Mouse (Mus musculus) spleen, postnatal 36 days (tissue): ENCODE measurements around the gene Map4k3.

Source experiments
- DNase-seq, 2 experiments: peaks; one replicate each; pipeline ENCODE4 v3.0.0; 2022; ENCODE audit warnings: low spot score in 2 of 2, mixed read lengths in 1 of 2

Map4k3 gene

DNA sequence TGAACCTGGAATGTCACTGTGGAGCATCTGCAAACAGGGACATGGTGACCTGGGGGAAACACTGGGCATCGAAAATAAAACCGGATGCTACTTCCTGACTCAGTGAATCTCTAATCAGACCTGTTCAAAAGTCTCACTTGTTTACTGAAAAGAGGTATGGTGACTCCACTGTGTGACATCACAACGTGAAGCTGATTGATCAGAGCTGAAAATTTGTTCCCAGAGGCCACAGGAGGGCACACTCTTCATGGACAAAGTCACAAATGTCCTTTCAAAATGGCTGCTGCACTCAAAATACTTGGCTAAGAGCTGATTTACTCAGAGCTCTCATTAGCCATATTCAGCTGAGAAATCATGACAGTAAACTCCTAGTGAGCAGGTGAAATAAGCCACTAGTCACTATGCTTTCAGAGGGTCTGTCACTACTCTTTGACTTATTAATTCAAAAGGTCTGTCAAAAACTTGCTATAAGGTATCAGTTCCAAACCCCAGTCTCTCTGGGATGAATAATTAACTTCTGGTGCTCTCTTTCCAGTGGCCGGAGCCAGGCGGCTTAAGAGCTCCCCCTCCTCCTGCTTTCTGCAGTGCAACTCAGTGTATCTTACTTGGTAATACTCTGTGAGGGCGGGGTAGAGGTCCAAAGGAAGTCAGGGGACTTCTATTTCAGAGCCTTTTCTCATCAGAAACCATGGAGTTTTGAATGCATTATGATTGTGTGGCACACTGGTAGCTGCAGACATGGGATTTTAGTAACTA lies 44.3 kb downstream of the Map4k3 start:
- DNase-seq = no peak

DNA sequence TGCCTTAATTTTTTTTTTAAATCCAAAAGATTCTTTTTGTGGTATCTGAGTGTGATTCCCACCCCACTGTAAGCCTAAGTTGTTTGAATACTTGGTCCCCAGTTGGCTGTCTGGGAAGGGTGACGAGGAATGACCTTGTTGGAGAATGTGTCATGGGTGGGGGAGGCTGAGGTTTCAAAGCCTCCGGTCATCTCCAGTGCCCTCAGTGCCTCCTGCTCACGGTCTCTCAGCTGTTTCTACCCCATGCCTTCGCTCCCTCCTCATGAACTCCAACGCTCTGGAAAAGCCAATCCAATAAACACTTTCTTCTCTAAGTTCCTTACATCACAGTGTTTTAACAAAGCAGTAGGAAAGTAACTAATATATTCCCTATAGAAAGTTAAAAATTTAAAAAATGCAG lies 45.2 kb downstream of the Map4k3 start:
- DNase-seq = no peak

DNA sequence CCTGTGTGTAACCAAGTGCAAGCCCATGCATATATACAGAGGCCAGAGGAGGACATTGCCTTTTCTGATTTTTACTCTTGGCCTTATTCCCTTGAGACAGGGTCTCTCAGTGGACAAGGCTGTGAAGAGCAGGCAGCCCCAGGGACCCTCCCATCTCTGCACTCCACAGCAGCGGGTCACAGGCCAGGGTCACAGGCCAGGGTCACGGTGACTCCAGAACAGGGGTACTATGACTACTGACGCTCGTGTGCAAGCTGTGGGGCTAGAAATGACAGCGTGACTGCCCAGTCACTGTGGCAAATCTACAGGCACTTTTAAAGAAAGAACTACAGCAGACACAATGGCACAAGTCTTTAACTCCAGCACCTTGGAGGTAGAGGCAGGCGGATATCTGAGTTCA lies 50.1 kb downstream of the Map4k3 start:
- no peak for DNase-seq

DNA sequence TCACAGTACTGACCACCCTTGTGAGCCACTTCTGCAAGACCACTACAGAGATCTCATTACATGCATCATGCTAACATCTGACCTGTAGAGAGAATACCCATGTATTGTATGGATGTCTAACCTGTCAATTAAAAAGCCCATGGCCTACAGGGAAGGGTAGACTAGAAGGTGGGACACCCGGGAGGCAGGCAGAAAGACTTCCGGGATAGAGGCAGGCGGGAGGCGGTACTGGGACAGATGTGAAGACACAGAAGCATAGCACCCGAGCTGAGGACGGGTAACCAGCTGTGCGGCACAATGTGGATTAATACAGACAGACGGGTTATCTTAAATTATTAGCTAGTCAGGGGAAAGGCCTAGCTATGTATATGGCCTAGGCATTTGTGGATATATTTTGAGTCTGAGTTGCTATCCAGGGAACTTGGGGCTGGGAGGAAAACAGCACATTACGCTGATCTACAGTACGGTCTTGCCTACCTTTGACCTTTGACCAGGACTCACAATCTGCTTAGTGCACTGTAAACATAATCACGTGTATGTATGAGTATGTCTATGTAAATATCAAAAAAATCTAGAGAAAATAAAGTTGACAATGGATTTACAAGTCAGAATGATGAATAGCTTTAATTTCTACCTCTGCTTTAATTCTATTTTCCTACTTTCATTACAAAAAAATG lies 51.3 kb downstream of the Map4k3 start:
- no peak for DNase-seq

DNA sequence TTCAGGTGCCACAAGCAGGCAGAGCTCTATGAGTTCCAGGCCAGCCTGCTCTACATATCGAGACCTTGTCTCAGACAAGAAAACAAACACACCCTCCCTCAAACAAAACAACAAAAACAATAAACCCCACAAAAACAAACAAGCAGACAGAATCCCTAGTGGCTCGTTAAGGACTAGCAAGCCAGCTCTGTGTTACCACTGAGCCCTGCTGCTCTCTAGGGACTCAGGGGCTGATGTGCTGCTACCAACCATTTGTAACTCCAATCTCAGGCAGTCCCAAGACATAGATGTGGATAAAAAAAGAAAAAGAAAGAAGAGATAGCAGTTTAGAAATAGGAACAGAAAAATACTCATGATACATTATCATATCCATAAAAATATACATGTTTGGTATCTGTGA lies 52.1 kb downstream of the Map4k3 start:
- DNase-seq = no peak

DNA sequence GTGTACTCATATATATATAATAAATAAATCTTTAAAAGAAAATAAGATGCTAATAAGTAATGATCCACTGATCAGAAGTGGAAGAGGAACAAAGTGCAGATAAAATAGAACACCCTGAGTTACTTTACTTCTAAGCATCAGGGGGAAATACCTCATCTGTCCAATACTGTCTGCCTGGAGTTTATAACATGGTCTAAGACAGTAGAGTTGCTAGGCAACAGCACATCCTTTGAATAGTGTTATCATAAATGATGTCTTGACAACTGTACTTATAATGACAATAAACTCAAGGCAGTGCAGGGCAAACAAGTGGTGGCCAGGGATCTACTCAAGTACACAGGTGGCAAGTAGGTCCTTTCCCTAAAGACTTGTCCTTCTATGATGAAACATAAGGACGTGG lies 57.9 kb downstream of the Map4k3 start:
- no peak for DNase-seq

DNA sequence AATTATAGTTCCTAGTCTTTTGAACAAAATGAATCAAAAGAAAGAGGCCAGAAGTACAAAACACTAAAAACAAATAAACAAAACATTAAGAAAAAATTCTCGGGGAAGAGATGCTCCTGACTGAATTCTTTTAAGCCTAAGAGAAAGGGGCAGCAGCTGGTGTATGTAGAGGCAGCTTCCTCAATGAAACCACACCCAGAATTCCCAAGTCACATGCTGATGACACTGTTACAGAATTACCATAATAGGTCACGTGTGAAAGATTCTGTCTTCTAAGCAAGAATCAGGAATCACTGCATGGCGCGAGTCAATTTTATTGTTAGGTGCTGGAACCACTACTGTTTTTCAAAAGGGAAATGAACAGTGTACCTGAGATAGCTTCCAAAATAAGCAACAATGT lies 64.7 kb downstream of the Map4k3 start:
- no peak for DNase-seq

DNA sequence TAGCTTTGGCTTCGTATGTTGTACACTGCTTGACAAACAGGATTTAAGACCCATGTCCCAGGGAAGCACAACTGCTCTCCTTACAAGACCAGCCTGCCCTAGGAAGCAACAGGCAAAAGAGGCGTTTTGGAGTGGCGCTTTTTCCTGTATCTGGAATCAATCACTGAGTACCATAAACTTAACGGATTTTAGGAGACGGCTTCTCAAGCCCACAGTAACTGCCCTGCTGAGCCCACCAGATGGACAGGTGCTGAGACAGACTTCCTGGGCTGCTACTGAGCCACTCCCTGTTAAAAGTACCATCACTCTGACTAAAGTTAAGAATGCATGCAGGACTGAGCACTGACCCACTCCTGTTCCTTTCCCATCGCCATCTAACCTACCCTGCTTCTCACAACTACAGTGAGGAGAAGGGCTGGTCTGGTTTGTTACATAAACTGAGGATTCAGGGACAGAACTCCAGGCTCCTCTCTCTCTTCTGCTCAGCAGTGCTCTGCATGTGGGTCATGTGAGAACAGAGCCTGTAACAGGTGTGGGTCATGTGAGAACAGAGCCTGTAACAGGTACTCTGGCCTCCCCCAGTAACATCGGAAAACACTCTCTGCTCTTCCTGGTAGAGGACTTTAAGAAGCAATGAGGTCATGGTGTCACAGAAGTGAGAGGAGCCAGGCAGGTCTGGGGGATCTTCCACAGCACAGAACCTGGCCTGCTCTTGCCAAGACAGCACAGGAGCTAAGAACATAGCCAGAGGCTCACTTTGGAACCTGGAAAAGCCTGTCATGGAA lies 65.3 kb downstream of the Map4k3 start:
- DNase-seq = no peak

DNA sequence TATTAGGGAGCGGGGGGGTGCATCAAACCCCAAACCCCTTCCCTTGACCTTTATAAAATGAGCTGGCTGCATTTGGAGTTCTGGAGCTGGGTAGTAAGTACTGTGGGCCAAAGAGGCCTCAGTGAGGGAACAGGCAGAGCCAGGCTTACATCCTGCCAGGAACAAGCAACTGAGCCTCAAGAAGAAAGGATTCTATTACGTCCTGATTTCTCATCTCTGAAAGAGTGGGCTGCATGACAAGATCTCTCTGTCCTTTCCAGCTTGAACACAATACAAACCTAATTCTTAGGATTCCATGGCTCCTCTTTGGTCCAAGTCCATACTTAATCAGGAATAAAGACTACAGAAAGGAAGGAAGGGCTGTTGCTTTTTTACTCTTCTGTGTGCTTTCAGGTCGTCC lies 66.4 kb downstream of the Map4k3 start:
- no peak for DNase-seq

DNA sequence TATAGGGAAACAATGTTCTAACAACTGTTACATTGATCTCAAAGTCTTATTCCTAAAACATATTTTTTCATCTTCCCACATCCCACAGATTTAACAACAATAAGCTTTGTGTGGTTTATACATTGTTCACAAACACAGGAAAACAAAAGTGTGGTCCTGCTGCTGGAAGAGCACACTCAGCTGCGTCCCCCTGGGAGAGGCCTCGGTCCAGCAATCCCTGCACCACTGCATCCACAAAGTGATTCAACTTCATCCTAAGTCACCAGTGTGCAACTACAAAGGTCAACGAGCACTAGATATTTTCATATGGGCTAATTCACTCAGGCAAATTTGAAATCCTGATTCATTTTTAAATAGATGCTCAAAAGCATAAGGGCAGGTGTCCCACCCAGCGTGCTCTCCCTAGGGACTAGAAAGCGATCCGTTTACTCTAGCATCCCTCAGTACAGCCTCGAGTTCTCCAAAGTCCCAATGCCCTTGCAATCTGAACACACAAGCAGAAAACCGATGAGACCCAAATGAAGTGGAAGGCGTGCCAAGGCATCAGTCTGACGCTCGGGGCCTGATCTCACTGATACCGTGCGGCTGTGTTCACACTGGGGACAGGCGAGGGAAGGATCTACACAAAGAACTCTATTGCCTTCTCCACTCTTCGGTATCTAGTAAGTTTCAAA lies 67.4 kb downstream of the Map4k3 start:
- no peak for DNase-seq

DNA sequence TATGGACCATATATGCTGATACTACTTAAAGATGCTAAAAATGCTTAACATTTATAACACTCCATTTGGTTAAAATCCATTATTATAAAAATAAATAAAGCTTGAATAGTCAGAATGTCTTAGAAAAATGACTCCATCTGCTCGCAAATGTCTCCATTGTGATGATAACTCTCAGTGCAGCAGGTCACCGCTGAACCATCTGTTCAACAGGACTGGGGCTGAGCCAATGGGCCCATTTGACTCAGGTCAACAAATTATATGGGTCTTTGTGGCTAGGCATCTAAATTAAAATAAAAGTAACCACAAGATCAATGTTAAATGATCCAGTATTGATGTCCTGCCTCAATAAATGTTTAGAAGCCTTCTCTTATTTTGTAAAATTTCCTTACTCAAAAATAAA lies 68.1 kb downstream of the Map4k3 start:
- DNase-seq = no peak

DNA sequence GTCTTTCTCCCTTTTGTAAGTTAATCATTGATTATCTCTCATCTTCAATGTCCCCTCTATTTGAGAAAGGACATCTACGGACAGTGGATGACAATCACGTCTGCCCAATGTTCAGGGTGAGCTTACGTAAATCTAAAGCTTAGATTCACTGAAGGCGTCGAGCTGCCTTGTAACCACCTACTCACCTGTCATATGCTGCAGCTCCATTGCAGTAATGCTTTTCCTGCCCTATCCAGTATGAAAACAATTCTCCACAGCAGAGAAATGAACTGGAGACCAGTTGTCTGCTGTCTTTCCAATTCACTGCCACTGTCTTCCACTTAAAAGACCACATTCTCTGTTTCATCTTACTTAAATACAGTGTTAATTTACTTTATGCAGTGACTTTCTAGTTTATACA lies 68.5 kb downstream of the Map4k3 start:
- no peak for DNase-seq

DNA sequence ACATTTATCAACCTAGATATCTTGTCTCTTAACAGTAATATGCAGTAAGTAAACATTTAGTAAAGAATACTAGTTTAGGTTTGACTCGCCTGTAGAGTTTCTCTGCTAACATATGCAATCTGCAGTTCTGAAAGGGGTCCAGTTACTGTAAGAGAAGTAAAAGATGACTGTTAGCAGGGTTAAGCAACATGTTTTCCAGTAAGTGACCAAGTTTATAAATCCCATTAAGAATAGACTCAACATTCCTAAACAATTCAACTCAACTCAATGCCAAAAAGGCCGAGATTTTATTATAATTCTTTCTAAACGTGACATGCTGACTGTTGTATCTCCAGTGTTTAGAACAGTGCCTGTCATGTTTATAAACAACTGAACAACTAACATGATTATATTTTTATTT lies 74.0 kb downstream of the Map4k3 start:
- no peak for DNase-seq

DNA sequence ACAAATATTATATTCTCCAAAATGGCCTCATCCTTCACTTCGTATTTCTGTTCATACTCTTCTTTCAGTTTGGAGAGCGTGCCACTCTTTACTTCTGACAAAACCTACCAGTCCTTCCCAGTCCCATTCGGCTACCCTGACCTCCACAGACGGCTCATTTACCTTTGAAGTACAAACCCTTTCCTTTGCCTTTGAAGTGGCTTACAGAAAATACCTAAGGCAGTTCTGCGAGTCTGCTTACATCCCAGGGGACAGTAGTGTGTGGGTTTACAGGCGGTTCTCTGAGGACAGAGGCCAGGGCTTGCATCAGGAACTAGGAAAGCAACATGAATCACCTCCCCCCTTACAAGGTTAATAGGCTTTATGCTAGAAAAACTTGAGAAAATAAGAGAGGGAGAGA lies 75.5 kb downstream of the Map4k3 start:
- DNase-seq = no peak

DNA sequence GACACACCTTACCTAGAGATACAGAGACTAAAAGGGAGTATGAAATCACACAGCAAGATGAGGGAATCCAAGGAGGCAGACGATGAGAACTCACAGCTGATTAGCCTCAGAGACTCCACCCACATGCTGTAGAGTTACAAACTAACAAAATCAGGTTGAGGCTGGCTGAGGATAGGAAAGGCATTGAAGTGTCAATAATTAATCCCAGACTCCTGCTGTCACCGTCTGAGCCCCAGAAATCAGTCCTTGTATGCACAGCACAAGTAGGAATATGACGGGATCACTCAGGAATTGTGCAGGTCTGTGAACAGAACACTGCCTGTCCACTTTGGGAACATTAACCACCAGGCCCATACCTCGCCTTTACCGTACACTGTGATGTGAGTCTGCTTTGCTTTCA lies 81.4 kb downstream of the Map4k3 start:
- DNase-seq = no peak

DNA sequence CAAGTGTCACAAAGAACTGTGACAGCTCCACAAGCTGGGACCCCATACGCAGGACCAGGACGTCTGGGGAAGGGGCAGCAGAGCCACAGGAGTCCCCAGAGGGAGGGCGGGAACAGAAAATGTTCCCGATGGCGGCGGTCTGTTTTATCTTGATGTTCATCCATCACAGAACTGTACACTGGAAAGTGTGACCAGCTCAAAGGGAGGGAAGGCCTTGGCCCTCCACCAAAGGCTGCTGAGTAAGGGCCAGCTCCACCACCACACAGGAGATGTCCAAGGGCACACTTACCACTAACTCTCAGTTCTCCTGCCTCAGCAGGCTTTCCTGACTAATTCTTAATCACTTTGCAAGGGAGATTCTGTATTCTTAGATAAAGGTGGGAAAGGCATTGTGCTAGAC lies 82.2 kb downstream of the Map4k3 start:
- DNase-seq = no peak

DNA sequence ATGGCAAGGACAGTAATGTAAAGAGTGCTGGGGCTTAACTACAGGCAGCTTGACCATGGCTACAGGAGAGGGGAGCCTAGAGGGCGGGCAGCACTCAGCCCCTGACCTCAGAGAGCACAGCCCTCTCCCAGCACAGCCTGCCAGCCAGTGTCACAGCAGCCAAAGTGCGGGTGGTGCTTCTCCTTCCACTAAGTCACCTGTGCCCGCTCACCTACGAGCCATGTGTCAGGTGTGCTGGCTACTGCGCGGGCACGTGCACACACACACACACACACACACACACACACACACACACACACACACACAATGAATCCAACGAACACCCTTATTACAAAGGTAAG lies 82.6 kb downstream of the Map4k3 start:
- no peak for DNase-seq

DNA sequence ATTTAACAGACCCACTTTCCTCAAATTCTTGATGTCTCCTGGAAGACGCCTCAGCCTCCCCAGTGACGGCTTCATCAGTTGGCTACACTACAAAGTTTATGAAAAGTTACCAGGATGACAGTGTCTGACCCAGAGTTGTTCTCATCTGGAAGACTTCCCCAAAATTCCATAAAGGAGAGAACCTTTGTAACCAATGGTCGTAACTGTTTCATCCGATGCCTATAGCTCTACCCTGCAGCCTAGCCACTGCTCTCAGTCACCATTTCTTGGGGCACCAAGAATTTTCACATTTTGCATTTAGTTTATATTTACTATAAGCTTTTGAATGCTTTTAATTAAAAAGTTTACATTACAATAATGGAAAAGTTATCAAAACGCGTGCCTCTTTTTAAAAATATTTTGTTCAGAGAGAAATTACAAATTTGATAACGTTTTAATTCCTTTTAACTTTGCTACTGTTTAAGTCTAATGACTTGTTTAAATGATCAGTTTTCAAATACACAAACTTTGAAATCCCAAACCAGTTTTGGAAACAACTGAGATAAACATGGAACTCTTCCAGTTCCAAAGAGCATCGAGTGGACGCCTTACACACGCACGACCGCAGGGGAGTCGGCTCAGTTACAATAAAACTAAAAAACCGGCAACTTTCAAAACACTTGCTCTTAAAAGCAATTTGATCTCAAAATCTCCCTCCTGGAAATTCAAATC lies 83.1 kb downstream of the Map4k3 start:
- DNase-seq = no peak

DNA sequence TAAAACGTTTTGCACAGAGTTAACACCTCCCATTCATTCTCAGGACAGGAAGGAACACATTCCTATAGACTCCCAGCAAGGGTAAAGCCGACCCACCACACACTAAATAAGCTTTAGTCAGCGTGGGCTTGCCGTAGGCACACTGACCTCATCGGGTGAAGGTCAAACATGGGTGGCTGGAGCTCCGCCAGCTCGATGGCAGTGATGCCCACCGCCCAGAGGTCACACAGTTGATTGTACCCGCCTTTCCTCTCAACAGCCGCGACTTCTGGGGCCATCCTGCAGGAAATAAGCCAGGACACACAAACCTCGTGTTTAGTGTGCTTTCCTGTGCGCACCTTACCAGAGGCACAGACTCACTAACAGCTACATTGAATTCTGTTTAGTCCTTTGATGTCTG lies 83.7 kb downstream of the Map4k3 start:
- no peak for DNase-seq

DNA sequence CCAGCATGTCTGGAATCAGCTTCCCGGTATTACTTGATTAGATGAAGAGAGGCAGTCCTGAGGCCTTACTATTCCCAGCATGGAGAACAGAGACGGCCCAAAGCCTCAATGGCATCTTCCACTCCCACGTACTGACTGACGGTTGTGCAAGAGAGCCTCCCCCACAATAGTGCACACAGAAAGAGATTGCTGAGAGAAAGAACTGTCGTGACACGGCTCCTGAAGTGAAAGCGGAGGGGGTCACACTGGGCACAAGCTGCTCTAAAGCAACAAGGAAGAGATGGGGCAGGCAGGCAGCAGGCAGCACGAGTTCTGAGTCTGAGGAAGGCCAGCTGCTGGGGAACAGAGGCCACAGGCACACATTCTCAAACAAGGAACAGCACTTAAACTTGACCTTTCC lies 90.2 kb downstream of the Map4k3 start:
- no peak for DNase-seq

DNA sequence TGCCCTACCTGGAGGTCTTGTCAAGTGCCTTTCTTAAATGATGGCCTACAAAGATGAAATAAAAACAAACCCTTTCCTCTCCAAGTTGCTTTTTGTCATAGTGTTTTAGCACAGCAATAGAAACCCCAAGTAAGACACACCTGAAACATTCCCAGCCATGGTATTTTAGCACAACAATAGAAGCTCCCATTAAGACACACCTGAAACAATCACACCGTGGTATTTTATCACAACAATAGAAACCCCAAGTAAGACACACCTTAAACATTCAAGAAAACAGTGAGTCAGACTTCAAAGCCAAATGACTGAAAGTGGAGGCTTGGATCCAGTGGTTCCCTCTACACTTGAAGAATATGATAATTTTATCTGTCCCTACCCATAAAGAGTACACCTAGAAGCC lies 92.5 kb downstream of the Map4k3 start:
- DNase-seq = no peak

DNA sequence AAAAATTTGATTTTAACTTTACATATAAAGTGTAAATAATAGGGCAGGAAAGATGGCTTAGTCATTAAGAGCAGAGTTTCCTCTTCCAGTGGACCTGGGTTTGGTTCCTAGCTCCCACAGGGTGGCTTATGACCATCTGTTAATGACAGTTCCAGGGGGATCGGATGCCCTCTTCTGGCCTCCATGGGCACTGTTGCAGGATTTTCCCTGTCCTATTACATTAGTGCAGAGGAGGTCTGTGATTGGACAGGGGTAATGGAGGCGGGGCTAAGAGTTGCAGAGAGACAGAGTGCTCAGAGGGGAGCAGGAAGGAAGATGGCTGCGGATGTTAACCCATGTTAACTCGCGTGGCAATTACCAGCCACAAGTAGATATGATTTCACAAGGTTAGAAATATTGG lies 95.4 kb downstream of the Map4k3 start:
- no peak for DNase-seq
